Mouse (Mus musculus): Measurements from ENCODE around the gene Tmem248.

The Tmem248 gene

DNA sequence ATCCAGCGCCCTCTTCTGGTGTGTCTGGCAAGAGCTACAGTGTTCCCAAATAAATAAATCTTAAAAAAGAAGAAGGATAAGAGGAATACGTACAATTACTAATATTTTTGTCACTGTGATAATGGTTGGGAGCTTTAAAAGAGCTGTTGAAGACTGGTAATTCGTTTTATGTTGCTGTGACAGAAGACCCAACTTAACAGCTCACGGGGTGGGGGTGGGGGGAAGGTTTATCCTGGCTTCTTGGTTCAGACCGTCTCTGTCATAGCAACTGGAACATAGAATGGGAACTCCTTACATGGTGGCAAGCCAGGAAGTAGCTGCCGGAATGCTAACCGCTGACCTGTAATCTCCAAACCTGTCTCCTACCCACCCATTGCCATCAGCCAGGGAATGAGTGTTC is at the start of gene Tmem248:
Gene Tmem248, plus strand, starts transcription at position 301 of the 400 bp plus-strand sequence.
- no peak for DNase-seq (ENCODE audit: low read depth, low spot score)

DNA sequence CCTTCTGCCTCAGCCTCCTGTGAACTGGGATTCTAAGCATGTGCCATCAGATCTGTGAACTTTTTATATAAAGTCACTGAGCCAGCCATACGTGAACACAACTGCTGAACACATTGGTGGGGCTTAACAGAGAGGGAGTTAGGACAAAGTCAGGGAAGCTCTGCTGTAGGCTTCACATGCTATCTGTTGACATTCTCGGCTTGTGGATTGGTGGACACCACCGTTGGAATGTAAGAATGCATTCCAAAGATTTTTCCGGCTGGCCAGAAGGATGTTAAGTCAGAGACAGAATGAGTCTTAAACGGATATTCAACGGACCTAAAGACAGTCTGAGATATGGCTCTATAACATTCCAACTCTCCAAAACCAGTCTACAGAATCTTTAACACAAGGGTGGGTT is 47.8 kb upstream of the Tmem248 start:
- no peak for DNase-seq (ENCODE audit: low read depth, low spot score)

DNA sequence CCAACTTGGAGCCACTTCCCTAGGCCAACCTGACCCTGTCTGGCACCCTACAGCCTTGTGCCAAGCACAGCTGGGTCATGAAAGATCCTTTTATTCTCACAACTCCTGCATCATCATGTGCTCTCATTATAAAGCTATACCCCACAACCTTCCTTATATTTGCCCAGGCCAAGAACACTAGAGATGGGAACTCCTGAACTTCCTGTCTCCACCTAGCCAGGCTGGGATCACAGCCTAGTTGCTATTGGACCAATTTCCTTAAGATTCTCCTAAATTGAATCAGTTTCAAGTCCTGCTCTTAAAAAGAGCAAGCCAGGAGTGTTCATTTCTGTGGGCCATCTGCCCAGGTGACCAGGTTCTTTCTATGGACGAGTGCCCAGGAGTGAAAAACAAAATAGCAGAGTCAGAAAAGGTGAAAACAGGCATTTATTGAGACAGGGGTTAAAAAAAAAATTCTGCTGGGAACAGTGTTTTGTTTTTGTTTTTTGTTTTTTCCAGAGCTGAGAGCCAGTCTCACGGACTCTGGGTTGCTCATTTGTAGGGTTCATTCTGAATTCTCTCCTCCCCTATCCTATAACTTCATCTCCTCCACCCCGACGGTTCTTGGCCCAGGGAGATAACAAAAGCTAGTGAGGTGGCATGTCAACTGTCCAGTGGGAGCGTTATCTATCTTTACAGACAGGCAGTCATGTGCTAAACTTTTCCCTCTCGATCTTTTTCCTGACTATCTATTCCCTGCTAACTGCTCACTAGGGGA is 46.0 kb upstream of the Tmem248 start:
- DNase-seq (ENCODE audit: low read depth, low spot score) = peak; percentile 10

DNA sequence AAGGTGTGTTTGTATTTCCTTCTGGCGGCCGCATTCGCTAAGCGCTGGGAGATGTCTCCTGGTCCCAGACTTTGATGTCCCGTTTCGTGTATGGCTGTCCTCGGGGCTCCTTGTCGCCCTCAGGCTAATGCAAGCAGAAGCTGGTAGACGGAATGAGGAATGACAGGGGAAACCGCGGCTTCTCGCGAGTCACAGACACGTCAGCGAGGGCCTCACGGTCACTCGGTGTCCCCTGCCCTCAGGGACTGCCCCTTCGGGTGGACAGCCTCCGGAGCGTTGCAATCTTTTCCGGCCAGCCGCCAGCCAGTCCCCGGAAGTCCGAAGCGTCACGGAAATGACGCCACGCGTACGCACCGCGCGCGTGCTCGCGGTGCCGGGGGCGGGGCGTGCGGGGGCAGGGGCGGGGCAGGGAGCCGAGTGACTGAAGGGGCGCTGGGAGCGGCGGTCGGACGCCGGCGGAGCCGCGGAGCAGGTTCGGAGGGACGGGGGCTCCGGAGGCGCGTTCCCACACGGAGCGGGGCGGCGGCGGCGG is 45.4 kb upstream of the Tmem248 start, which contains the start of gene Rabgef1:
Gene Rabgef1, plus strand, starts transcription at position 376 of the 532 bp plus-strand sequence.
- peak; percentile 92 for DNase-seq (ENCODE audit: low read depth, low spot score)

DNA sequence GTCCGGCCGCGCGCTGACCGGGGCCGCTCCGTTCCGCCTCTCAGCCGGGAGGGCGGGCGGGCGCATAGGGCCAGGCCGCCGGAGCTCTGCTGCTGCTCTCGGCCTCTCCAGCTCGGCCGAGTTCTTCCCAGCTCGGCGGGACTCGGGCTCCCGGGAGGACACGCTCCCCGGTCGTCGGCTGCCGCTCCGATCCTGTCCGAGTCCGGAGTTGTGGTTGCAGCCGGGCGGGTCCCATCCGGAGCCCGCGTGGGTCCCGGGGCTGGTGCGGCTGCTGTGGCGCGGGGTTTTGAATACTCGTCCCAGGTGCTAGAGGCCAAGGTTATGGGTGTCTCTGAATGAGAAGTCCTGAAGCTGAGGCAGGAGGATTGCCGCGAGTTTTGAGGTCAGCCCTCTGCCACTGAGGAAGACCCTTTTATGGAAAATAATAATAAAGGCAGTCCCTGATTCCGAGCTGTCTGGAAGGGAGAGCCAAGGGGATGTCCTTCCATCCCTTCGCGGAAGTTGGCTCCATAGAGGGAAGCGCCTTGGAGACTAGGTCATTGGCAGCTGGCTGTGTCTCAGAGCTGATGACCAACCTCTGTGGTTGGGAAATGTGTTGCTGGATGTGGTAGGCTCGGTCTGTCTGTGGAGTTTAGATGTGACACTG is 44.8 kb upstream of the Tmem248 start:
- peak; percentile 58 for DNase-seq (ENCODE audit: low read depth, low spot score)

DNA sequence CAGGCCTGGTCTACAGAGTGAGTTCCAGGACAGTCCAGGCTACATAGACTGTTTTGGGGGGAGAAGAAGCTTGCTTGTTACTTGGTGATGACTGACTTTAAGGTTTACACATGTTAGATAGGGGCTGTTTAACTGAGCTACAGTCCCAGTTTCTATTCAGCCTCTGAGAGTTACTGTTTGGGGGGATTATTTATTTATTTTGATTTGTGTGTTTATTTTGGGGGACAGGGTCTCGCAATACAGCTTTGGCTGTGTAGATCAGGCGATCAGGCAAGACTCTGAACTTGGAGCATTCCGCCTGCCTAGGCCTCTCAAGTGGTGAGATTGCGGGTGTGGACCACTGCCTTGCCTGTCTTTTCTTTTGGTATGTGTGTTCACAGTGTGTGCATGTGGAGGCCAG is 43.9 kb upstream of the Tmem248 start:
- DNase-seq (ENCODE audit: low read depth, low spot score) = no peak

DNA sequence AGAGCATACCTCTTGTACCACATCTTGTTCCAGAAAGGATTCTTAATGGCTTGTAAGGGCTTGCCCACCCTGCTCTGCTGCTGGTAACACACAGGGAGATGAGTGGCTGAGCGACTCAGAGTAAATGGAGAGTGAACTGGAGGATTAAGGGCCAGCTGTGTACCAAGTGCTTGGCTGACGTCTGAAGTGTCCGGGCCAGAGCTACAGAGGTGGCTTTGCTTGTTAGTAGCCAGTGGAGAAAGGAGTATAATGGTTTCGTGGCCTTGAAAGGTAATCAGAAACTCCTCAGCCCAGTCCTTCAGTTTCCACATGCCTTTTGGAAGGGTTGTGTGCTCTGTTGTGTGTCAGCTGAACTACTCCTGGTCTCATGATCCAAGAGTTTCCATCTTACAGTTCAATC is 39.0 kb upstream of the Tmem248 start:
- DNase-seq (ENCODE audit: low read depth, low spot score) = no peak

DNA sequence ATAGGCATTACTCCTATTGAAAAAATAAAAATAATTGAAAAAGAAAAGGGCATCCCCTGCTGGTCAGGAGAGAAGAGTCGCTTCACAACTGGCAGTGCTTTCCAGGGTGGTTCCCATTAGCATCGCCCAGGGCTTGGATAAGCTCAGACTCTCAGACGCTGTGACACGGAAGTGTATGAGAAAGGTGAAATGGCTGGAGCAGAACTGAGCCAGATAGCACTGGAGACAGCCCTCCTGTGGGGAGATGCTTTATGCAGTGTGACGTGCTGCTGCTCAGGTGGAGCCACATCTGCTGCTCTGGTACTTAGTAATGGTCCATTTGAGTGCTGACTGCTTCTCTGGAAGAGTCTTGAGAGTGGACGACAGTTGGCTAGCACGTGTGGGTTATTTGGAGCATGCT is 36.5 kb upstream of the Tmem248 start:
- DNase-seq (ENCODE audit: low read depth, low spot score) = no peak

DNA sequence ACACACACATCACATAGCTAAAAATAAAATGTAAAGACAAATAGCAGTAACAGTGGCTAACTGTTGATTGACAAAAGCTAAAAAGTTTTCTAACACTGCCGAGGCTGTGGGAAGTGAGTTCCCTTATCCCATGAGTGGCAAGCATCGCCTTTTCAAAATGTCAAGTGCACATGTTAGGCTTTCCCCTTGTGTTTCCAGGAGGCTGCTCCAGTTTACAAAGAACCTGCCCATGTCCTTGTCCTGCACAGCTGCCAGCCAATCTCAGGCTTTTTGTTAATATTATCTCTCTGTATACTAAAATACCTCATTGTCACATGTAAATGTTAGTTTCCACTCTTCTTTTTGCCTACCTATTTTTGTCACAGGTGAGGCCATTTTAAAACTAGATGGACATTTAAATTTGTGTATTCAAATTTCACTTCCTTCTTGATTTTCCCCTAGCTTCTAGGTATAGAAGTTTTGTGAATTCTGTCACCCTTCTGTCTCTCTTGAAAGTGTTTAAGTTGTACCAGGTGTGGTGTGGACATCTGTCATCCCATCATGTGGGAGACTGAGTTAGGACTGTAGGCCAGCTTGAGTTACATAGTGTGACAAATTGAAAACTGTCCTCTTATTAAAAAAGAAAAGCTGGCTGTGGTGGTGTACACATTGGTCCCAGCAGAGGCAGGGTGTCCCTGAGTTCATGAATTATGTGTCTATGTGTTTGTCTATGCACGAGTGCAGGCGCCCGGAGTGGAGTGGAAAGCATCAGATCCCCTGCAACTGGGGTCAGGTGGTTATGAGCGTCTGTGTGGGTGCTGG is 34.9 kb upstream of the Tmem248 start:
- DNase-seq (ENCODE audit: low read depth, low spot score) = no peak

DNA sequence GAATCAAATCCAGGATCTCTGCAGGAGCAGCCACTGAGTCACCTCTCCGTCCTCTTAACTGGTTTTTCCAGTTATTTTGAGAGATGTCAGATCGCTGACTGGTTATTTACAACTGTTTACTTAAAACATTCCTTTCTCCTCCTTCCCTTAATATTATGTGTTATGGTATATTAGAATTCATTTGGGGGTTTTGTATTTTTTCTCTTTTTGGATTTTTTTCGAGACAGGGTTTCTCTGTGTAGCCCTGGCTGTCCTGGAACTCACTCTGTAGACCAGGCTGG is 34.4 kb upstream of the Tmem248 start:
- DNase-seq (ENCODE audit: low read depth, low spot score) = no peak

DNA sequence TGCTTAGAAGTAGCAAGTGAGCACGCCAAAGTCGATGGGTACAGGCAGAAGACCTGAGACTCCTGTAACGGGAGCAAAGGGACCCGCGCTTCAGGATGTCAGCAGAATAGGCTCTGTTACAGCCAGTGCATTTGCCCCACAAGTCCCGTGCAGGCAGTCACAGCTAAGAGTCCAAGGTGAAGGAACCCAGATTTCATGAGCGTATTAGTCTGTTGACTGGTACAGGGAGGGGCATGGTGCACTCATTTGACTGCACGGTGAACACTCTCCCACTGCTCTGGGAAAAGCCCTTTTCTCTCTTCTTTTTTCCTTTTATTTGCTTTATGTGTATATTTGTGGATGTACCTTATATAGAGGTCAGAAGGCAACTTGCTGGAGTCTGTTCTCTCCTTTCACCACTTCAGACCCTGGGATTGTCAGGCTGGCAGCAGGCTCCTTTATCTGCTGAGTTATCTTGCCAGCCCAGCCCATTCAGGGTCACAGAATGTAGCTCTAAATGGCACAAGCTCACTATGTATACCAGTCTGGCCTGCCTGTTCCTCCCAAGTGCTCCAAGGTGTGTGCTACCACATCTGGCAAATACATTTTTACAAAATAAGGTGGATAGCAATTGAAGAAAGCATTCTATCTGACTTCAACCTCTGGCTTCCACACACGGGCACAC is 32.6 kb upstream of the Tmem248 start:
- no peak for DNase-seq (ENCODE audit: low read depth, low spot score)

DNA sequence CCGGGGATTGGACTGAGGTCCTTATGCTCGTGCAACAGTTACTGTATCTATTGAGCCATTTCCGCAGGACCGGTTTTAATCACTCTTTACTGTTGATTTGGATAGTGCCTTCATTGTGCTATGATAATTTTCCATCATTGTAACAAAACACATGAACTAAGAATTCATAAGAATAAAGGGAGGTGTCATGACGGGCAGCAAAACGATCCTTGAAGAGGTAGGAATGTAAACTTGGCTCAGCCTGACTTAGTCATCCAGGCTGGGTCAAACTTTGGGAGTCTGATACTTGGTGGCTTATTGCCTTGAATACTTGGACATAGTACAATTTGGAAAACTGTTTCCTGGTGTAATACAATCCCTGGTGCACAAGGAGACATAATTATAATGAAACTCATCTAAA is 31.6 kb upstream of the Tmem248 start:
- no peak for DNase-seq (ENCODE audit: low read depth, low spot score)

DNA sequence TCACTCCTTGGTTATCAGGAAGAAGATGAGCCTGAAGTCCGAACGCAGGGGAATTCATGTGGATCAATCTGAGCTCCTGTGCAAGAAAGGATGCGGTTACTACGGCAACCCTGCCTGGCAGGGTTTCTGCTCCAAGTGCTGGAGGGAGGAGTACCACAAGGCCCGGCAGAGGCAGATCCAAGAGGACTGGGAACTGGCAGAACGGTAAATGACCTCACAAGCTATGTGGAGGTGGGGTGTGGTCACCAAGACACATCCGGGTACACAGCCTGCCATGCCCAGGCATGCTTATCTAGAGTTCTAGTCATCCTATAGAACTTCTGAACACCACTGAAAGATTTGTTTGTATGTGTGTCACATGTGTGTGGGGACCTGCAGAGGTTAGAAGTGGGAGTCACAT is 29.5 kb upstream of the Tmem248 start:
- no peak for DNase-seq (ENCODE audit: low read depth, low spot score)

DNA sequence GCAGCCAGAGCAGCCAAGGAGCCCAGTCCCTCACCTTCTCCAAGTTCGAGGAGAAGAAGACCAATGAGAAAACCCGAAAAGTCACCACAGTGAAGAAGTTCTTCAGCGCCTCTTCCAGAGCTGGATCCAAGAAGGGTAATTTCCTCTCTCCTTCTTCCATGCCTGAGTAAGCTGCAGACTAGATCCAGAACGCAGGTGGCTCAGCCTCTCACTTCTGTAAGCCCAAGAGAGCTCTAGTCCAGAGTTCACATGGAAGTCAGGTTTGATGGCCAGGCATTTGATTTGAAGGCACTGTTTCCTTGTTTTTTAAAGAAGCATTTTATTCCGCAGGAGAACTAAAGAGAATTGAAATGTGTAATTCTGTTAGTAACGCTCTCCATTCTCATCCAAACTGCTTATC is 26.0 kb upstream of the Tmem248 start:
- DNase-seq (ENCODE audit: low read depth, low spot score) = no peak

DNA sequence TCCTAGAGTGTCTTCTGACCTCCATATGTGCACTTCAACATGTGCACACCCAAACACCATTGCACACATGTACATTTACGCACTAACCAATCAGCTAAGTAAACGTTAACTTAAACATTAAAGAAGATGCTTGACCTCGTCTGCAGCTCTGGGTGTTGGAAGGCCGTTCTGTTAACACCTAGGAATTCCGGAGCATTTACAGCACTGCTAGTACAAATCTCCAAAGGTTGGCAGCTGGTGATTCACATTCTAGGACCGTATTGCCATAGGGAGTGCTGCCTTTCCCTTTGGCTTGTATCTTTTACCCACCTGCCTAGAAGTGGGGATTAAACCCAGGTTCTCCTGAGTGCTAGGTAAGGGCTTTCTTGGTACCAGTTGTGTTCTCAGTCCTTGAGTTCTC is 25.0 kb upstream of the Tmem248 start:
- DNase-seq (ENCODE audit: low read depth, low spot score) = no peak

DNA sequence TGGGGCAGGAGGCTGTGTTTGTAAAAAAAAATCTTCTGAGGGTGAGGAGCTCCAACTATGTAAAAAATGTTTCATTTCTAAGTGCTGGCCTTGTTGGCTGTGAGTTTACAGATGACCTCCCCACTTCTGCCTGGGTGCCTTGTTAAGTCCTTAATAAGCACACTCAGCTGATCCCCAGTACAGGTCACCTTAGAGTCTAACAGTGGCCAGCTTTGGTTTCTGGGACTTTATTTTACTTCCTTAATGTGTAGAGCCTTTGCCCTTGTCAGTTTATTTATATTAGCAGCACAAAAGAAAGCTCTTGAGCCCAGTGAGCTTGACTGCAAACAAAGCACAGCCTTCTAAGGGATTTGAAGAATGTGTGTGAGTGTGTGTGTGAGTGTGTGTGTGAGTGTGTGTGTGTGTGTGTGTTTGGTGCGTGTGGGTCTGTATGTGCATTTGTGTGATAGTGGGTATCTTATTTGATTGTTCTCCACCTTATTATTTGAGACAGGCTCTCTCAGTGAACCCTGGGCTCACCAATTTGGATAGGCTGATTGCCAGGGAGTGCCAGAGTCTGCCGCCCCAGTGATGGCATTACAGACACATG is 24.4 kb upstream of the Tmem248 start:
- DNase-seq (ENCODE audit: low read depth, low spot score) = no peak

DNA sequence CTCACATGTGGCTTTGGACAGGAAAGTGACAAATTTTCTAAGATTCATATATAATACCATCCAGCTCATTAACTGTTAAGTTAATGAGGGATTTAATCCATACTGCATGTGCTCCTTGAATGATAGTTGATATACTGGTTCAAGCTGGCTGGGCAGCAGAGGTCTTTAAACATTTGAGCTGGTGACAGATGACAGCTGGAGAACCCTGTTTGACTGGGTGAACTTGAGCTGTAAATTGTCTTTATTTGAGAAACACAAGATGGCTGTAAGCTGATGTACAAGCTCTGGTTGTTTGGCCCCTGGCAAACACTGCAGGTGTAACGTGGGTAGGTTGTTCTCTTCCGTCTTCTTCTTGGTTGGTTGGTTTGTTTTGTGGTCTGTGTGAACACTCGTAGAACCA is 23.1 kb upstream of the Tmem248 start:
- no peak for DNase-seq (ENCODE audit: low read depth, low spot score)

DNA sequence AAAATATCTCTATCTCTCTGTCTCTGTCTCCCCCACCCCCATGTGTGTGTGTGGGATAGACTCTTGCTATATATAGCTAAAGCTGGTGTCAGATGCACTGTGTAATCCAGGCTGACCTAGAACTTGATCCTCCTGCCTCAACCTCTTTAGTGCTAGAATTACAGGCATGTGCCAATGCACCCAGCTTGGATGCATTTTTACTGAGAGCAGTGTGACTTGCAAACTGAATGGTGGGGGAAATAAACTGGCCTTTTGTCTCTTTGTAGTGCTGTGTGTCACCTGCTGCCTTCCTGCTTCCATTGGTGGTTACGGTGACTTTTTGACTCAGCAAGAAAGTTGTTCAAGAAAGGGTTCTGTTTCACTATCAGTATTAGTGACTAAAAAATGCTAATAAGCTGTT is 20.6 kb upstream of the Tmem248 start:
- peak; percentile 57 for DNase-seq (ENCODE audit: low read depth, low spot score)

DNA sequence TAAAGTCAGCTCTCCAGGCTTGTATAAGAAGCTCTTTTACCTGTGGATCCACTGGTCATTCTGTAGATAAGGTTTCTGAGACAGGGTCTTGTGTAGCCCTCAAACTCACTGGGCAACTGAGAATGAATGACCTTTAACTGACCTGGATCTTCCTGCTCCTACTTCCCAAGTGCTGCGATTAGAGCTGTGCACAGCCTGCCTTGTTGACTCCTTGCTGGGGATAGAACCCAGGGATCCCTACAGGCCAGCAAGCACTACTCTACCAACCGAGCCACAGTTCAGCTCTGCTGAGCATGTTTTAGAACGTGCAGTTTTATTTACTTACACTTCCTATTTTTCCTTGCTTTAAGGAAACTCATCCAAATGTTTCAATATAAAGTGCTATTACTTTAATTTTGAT is 19.4 kb upstream of the Tmem248 start:
- no peak for DNase-seq (ENCODE audit: low read depth, low spot score)

DNA sequence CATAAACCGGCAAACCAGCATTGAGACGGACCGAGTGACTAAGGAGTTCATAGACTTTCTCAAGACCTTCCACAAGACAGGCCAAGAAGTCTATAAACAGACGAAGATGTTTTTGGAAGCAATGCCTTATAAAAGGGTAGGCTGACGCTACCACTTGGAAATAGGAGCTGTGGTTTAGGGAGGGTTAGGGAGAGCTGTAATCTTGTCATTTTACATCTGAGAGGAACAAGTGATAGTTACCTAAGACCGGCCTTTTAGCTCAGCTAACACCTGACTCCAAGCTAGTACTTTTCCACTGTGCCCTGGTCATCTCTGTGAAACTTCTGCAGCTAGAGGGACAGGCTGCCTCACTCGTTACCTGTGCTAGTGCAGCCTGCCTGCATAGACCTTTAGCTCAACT is 18.9 kb upstream of the Tmem248 start:
- DNase-seq (ENCODE audit: low read depth, low spot score) = no peak

DNA sequence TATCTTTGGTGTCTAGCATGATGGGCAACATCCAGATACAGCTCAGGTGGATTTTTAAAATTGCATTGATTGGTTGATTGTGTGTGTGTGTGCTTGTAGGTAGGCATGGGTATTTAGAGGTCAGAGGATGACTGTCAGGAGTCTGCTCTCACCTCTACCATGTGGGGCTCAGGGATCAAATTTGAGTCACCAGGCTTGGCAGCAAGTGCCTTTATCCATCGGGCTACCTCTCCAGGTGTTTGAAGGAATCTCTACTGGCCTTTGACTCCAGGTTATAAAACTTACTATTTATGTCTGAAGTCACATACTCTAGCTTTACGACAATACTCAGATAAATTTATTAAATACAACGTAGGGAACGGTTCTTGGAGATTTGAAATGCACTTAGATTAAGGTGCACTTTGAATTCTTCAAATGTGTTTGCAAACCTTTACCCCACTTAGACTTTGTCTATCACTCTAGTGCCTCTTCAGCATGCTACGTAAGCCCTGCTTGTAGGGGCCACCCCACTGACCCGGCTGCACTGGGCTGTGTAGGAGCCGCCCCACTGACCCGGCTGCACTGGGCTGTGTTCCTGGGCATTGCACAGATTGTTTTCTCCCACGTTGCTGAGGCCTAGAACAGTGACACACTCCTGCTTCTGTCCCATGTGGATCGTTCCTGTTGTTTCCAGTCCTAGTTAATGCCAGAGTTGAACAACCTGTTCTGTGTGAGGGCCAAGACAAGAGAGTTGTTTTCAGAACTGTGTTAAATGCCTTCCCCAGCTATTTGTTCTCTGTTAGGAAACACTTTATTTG is 16.4 kb upstream of the Tmem248 start:
- DNase-seq (ENCODE audit: low read depth, low spot score) = no peak

Measured in CD4-positive, CD25-positive, alpha-beta regulatory T cell, adult 2 months (primary cell).